Mouse (Mus musculus) urinary bladder, postnatal 14 days (tissue): ENCODE measurements around the gene Nprl2.
"Not testable (repeated sequence)": the region's sequence is repeated elsewhere in the genome, so short reads cannot be mapped to it uniquely, and the experiment has no call there.

Source experiments
- DNase-seq: peaks from one replicate; pipeline ENCODE4 v3.0.0; 2021; ENCODE audit warnings: low spot score

Nprl2 gene

DNA sequence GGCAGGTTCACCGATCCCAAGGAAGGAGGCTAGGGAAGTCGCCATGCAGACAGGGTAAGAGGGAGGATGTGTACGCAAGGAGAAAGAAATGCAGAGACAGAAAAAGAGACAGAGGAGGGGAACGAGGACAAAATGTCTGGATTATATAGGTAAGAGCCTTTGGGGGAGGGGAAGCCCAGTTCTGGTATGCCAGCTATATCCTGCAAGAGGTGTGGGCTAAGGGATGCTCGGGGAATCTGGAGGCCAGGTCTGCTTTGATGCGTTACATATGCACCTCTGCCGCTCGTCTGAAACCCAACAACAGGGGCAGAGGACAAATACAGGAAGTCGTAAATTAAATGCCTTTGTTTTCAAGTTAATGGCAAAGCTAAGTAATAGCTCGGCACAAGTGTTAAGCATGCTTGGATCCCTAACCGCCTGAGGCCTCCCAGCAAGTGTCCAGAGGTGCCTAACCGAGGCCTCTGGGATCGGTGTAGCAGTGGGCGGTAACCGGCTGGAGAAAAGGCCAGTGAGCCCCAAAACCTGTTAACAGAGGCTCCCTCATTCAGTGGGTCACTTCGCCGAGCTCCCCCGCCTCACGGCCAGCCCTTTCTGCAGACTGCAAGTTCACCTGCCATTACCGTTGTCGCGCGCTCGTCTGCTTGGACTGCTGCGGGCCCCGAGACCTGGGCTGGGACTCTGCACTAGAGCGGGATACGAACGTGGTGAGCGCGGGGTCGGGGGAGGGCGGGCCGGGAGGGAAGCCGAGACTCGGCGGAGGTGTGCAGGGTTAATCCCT, 11.7 kb downstream of the Nprl2 start:
- DNase-seq: no peak

GRCm38 (mm10) chr9:107554319-107554825, 12.3 kb downstream of the Nprl2 start:
- DNase-seq: peak; percentile 94

GRCm38 (mm10) chr9:107555031-107555457, 13.0 kb downstream of the Nprl2 start:
- DNase-seq: peak; percentile 70

GRCm38 (mm10) chr9:107555701-107556100, 13.7 kb downstream of the Nprl2 start:
- no peak for DNase-seq

DNA sequence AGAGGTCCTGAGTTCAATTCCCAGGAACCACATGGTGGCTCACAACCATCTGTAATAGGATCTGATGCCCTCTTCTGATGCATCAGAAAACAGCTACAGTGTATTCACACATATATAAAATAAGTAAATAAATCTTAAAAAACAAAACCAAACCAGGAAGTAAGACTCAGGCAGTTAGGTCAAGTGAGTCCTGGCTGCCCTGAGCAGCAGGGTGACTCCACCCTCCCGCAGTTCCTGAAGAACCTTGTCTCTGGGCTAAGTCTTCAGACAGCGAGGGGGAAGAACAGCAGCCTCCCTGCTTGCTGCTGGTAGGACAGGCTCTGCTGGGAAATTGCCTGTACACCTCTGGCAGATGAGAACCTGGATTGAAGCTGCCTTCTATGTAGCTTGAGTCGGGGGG, 14.3 kb downstream of the Nprl2 start:
- DNase-seq: no peak

DNA sequence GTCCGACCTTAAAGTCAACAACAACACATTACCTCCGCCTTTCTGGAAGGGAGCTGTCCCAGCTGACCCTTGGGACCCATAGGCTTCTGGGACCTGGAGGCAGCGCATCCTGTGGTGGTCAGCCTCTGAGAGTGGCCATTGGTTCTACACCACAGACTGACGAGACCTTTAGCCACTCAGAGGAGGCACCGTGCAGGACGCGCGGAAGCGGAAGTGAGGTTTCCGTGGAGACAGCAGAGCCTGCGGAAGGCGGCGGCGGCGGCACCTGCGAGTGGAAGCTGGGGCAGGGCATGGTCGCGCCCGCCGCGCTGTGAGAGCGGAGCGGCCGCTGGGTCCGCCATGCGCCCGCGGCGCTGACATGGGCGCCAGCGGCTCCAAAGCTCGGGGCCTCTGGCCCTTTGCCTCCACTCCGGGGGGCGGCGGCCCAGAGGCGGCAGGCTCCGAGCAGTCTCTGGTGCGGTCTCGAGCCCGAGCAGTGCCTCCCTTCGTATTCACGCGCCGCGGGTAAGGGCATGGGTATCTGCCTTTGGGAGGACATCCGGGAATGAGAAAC, 21.1 kb downstream of the Nprl2 start, which contains the start of gene Tusc2:
Gene Tusc2 (plus strand): TSS at position 227 of the 553 bp plus-strand sequence.
- peak; percentile 95 for DNase-seq

DNA sequence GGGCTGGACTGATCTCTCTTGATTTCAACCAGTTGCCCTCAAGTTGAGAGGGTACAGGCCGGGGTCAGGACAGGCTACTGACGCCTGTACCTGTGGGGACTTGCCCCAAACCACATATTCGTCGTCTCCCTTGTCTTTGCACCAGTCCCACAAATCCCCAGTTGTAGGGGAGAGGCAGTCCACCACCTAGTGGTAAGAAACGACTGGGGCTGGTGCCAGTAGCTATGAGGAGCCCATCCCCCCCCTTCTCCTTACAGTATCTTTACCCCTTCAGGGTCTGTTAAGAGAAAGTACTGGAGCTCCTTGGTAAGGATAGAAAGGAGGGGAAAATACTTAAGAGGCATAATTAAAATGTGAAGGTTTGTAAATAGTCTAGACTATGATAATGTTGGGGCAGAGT, 23.5 kb downstream of the Nprl2 start:
- DNase-seq: not testable (repeated sequence)

DNA sequence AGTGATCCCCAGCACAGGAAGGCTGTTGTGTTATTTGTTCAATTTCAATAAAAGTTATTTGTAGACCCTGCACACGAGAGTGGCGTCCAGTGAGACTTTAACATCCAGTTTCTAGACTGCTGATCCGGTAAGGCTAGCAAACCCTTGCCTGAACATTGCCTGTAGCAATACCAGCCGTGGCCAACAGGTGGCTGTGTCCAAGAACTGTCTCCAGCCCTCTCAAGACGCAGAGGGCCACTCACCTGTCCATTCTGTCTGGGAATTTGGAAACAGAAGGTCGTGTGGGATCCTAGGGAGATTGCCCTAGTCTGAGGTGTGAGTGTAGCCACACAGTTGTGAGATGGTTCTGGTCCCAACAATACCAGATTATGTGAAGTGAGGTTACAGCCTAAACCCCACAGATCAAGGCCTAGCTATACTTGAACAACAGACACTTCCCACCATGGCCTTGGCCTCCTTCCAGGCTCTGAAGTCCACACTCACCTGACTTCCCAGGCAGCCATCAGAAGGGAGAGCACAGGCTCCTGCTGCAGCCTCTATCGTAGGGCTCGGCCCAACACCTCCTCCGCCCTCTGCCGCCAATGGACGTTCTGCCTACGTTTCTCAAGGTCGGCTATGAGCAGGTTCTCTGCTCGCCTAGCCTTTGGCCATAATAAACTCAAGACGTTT, 24.1 kb downstream of the Nprl2 start:
- peak; percentile 90 for DNase-seq

DNA sequence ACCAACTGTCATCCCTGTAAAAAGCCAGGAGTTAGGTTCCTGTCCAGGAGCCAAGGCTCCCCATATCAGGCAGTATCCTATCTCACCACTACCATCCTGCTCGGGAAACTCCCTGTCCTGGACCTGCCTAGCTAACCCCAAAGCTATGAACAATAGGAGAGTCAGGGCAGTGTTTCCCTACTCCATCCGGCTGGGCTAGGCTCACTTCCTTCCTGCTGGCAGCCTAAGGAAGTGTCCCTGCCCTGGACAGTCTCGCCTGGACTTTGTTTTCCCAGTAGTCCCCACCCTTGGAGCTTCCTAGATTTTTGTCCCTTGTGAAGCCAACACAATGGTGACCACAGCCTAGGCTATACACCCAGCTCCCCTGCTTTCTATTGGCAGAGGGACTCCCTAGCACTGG, 24.8 kb downstream of the Nprl2 start:
- DNase-seq: no peak

GRCm38 (mm10) chr9:107567702-107568319, 25.8 kb downstream of the Nprl2 start, which contains the start of gene Hyal2:
Gene Hyal2, plus strand, starts transcription at chr9:107567945.
- DNase-seq: no peak

- DNase-seq: peak; percentile 89
Observed at GRCm38 (mm10) chr9:107568331-107569261, 26.6 kb downstream of the Nprl2 start.

- DNase-seq: no peak
Observed at GRCm38 (mm10) chr9:107569270-107569669, 27.2 kb downstream of the Nprl2 start.

DNA sequence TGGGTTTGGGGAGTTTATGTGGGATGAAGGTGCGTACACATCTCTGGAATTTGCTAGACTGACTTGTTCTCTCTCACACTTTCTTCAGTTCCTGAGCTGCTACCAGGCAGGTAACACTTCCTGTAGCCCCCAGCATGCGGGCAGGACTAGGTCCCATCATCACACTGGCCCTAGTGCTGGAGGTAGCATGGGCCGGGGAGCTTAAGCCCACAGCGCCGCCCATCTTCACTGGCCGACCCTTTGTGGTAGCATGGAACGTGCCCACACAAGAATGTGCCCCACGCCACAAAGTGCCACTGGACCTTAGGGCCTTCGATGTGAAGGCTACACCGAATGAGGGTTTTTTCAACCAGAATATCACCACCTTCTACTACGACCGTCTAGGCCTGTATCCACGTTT, 28.0 kb downstream of the Nprl2 start:
- no peak for DNase-seq

DNA sequence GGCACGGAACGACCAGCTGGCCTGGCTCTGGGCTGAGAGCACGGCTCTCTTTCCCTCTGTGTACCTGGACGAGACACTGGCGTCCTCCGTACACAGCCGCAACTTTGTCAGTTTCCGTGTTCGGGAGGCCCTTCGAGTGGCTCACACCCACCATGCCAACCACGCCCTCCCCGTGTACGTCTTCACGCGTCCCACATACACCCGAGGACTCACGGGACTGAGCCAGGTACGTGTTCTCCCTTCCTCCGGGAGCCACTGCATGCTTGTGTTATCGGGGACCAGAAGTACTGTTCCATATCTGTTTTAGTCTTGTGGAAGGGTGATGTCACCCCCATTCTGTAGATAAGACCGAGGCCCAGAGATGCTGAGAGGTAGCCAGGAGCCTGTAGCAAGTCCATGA, 28.8 kb downstream of the Nprl2 start:
- DNase-seq: no peak

GRCm38 (mm10) chr9:107571534-107572326, 29.7 kb downstream of the Nprl2 start:
- no peak for DNase-seq

GRCm38 (mm10) chr9:107572327-107572662, 30.3 kb downstream of the Nprl2 start:
- no peak for DNase-seq

GRCm38 (mm10) chr9:107573774-107574173, 31.7 kb downstream of the Nprl2 start:
- not testable (repeated sequence) for DNase-seq

DNA sequence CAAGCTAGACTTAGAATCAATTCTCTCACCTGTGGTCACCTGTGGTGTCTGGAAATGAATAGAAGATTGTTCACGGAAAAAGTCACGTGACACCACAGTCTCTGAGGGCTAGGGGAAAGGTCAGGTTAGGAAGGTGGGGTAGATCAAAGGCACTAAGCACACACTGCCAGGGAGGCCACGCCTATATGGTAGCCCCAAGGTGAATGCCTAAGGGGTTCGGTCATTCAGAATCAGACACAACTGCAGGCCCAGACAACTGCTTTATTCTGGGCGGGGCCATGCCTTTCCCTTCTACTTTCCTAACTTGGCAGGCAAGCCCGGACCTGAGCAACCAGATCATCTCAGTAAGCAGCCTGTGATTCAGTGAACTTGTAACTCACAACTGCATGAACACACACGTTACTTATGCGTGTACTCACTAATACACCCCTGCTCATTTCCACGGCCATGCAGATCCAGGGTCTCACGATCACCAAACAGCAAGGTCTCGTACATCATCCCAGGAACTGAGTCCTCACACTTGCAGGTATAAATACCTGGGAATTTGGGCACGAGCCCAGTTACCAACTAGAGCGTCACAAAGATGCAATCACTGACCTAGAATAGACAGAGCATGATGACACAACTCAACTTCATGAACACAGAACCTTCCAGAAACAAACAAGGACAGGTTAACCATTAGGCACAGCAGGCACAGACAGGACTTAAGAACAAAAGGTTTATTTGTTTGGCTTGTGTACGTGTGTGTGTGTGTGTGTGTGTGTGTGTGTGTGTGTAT, 33.7 kb downstream of the Nprl2 start:
- peak; percentile 84 for DNase-seq

DNA sequence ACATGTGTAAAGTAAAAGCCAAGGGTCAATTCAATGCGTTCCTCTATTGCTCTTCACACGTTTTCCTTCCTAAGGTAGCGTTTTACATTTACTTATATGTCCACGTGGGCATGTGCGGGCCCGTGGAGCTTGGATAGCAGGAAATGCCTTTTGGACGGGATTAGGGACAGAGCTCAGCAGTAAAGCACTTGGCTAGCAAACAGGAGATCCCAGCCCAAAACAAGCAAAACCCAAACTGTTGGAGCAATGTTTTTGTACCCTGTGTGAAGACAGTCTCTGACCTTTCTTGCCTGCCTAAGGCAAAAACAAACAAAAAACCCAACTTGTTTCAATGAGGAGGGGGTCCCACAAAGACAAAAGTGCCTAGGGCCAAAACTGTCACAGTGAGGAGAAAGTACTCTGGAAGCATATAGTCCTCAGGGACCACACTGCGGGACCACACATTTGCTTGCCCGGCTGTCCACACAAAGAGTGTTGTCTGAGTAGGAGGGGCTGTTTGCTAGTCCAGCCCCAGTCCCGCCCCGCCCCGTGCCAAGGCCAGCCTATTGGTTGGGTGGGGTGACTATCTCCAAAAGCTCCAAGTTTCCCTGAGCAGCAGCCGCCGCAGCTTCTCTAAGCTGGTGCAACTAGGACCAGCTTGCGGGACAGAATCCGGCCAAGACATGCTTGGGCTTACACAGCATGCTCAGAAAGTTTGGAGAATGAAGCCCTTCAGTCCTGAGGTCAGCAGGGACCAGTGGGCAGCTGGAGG, 34.5 kb downstream of the Nprl2 start, which contains the start of gene Hyal1:
Gene Hyal1 (plus strand): TSS at position 571 of the 751 bp plus-strand sequence.
- peak; percentile 90 for DNase-seq
